Mouse (Mus musculus) C2C12 (cell line): ENCODE measurements around the gene Foxp1.

Source experiments
- CEBPB ChIP-seq: IDR thresholded peaks from one replicate; pipeline ENCODE4 v1.6.1; 2011; ENCODE audit warnings: low read depth, mild to moderate bottlenecking, control low read depth, moderate library complexity
- CTCF ChIP-seq: IDR thresholded peaks from one replicate; pipeline ENCODE4 v1.5.1; 2011; ENCODE audit not compliant: control insufficient read depth, insufficient read depth, insufficient read length
- FOSL1 ChIP-seq: IDR thresholded peaks from one replicate; pipeline ENCODE4 v1.8.0; 2011; ENCODE audit warnings: mild to moderate bottlenecking, low read length; ENCODE audit not compliant: poor library complexity, insufficient read depth, severe bottlenecking
- MAX ChIP-seq: IDR thresholded peaks from one replicate; pipeline ENCODE4 v1.6.1; 2011; ENCODE audit warnings: mild to moderate bottlenecking, control low read depth
- MYOD1 ChIP-seq: IDR thresholded peaks from one replicate; pipeline ENCODE4 v1.6.1; 2011; ENCODE audit warnings: low read depth; ENCODE audit not compliant: control insufficient read depth, insufficient read length
- MYOG ChIP-seq: IDR thresholded peaks from one replicate; pipeline ENCODE4 v1.6.1; 2011; ENCODE audit not compliant: control insufficient read depth, insufficient read length; ENCODE audit errors: extremely low read depth
- USF1 ChIP-seq: IDR thresholded peaks from one replicate; pipeline ENCODE4 v1.6.1; 2011; ENCODE audit warnings: low read depth, mild to moderate bottlenecking, control low read depth, moderate library complexity

- no peak for TF ChIP-seq USF1
- TF ChIP-seq CTCF = no peak
- TF ChIP-seq CEBPB = no peak
- no peak for TF ChIP-seq MYOD1
- TF ChIP-seq MYOG = no peak
- no peak for TF ChIP-seq MAX
- TF ChIP-seq FOSL1 = no peak
Observed at GRCm38 (mm10) chr6:99314746-99315145, 207.8 kb downstream of the Foxp1 start.
